ENCODE assay signal across 1 mouse cellular context in genomic region chr9:106241541-106242164, GRCm38 (mm10).
TF ChIP-seq lines count a peak whose summit lies in the region.

No protein-coding gene starts in this region.

TF ChIP-seq in MEL, 35 proteins besides CTCF, POLR2A, EP300 and RAD21:
- no peak for TF ChIP-seq USF2 (IDR thresholded peaks at IDR 0.05; ENCODE audit: borderline replicate concordance in 1 of 2, insufficient read depth in 1 of 2, low read depth in 1 of 2, low read length in 2 of 2)
- no peak for TF ChIP-seq ZC3H11A (IDR thresholded peaks at IDR 0.05; ENCODE audit: low read depth, low read length)
- TF ChIP-seq KAT2A (conservative IDR thresholded peaks at IDR 0.05; ENCODE audit: low read depth, low read length): no peak
- no peak for TF ChIP-seq BHLHE40 (IDR thresholded peaks at IDR 0.05; ENCODE audit: borderline replicate concordance, low read depth, low read length)
- TF ChIP-seq USF1 (IDR thresholded peaks at IDR 0.05; ENCODE audit: low read depth, low read length): no peak
- TF ChIP-seq NELFE (IDR thresholded peaks at IDR 0.05; ENCODE audit: low read depth, low read length): no peak
- no peak for TF ChIP-seq ZKSCAN1 (IDR thresholded peaks at IDR 0.05; ENCODE audit: low read depth, low read length)
- no peak for TF ChIP-seq CHD2 (IDR thresholded peaks at IDR 0.05; ENCODE audit: low read length)
- TF ChIP-seq POLR2AphosphoS5 (IDR thresholded peaks at IDR 0.05; ENCODE audit: borderline replicate concordance, low read depth, low read length): no peak
- no peak for TF ChIP-seq CHD1 (IDR thresholded peaks at IDR 0.05; ENCODE audit: low read depth, low read length)
- TF ChIP-seq TBP (IDR thresholded peaks at IDR 0.05; ENCODE audit: low read depth, low read length): no peak
- no peak for TF ChIP-seq MAZ (IDR thresholded peaks at IDR 0.05; ENCODE audit: low read depth, low read length)
- no peak for TF ChIP-seq SMC3 (IDR thresholded peaks at IDR 0.05; ENCODE audit: low read depth, low read length)
- no peak for TF ChIP-seq ZMIZ1 (IDR thresholded peaks at IDR 0.05; ENCODE audit: low read depth, low read length)
- TF ChIP-seq SIN3A (IDR thresholded peaks at IDR 0.05; ENCODE audit: low read length): no peak
